Mouse (Mus musculus): ENCODE results near the gene Sept8. TPM values are rescaled to one million over a fixed set of nuclear protein-coding genes. Genes with fewer than 3 reads are reported as not detected.

Gene Sept8
- total RNA-seq (2021) = 100 to 1,000 TPM; 111 to 124 TPM

DNA sequence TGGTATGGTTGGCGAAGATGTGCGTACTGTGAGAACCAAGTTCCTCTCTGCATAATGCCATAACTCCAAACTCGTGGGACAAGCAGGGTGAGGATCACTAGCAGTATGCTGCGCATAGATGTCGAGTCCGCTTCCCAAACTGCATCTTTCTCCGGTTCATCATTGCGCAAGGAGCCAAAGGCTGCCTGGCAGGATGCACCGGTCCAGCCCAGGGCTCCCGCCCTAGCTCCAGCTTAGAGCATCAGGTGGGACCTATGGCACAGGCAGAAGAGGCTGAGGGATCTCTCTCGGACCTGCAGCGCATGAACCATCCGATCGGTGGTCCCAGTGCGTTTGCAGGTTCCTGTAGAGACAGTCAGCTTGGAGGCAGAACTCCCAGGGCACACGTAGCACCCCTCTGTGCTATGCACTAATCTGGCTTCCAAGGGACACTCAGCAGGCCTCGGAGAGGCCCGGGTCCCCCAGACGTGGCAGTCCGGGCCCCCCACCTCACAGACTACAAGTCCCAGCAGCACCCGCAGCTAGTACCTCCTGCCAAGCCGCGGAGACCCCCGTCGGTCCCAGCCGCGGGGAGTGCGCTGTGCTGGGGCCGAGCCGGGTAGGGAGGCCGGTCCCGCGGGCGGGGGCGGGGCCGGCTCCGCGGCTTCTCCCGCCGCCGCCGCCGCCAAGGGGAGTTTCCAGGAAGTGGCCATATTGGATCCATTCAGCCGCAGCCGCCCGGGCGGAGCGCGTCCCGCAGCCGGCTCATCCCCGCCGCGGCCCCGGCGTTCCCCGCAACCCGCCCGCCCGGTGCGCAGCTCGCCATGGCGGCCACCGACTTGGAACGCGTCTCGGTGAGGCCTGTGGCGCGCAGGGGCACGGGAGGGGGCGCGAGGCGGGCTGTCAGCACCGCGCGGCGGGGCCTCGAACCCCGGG is at the start of gene Sept8:
TSS of gene Sept8 (plus strand) at position 51 of the 915 bp plus-strand sequence.
- intact Hi-C loops (cut with DNase I) = loop anchor here (2.0 kb wide), 1 partner anchor 45 kb away; no protein-coding TSS in a partner anchor
- DNase-seq (ENCODE audit: extremely low spot score in 1 of 2, low spot score in 2 of 2) = peak; percentile 38 to 81

DNA sequence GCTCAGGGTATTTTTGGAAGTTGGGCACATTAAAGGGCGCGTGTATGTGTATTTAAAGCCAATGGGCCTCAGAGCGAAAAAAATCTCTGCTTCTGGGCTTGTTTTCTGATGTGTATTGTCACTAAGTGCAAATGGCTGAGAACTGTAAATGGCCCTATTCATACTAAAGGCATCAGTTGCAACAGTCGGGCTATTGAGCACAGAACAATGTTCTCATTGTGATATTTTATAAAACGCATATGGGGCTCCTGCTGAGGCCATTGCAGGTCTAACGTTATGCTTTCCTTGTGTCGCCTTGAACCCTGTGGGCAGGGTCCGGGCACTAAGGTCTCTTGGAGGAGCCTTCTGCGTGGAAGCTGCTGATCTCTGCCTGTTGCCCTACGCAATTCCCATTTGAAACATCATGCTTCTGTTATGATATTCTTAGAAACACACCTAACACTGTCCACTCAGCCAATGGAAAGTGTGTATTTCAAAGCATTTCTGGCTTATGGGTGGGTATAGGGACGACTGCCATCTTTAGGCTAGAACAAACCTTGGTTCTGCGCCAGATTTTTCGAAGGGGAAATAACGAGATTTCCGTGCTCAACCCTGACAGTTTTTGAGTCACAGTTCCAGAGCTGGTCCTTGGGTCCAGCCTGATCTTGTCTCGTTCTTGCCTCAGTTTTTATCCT is 49.6 kb upstream of the Sept8 start:
- intact Hi-C loops (cut with DNase I) = no loop called here
- peak in 1 of 2 experiments; percentile 72 for DNase-seq (ENCODE audit: extremely low spot score in 1 of 2, low spot score in 2 of 2)

DNA sequence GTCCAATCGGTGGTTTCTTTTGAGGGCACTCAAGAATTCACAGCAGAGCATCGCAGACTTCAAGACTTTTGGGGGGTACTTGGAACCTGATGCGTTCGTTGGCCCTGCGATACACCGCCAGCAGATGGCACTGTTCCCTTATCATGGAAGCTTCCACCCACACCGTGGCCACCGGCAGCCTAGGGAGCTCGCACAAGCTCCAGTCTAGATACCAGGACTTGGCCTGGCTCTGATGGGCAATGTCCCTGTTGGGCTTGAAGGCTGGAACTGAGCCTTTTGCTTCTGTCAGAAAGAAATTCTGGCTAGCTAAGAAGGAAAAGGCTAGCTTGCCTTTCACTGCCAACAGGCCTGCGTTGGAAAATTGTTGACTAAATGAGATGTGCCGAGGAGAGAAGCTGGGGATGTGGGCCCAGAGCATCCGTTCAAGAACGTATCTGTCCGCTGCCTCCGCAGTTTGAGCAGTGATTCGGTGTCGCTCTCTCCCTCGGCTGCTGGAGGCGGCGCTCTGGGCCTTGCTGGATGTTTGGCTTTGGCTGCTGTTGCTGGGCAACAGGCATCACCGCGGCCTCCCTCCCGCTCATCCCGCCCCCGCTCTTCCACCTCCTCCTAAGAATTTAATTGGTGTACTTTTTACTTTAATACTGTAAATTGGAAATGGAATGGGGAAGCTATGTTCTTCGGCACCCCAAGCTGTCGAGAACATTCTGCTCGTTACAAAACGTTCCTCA is 48.9 kb upstream of the Sept8 start, which contains the start of gene Gm9837:
TSS of gene Gm9837 (minus strand) at position 512 of the 728 bp plus-strand sequence.
- intact Hi-C loops (cut with DNase I) = loop anchor here (5.0 kb wide), 2 partner anchors 97 to 267 kb away; partner anchors contain the start of gene Kif3a
- DNase-seq (ENCODE audit: extremely low spot score in 1 of 2, low spot score in 2 of 2) = peak; percentile 91 to 93

DNA sequence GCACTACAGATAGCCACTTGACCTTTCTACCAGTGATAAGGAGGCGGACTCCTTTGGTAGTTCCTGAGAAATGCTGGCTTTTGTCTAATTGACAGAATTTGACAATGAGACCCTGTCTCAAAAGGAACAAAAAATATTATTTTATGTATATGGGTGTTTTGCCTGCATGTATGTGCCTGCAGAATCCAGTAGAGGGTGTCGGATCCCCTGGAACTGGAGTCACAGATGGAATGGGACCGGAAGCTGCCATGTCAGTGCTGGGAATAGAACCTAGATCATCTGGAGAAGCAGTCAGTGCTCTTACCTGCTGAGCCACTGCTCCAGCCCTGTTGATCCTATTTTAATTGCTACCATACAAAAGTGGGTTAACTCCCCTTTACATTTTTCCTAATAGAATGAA is 46.3 kb upstream of the Sept8 start:
- no peak for DNase-seq (ENCODE audit: extremely low spot score in 1 of 2, low spot score in 2 of 2)
- intact Hi-C loops (cut with DNase I) = loop anchor here (5.0 kb wide), 2 partner anchors 95 to 265 kb away; partner anchors contain the start of gene Kif3a

DNA sequence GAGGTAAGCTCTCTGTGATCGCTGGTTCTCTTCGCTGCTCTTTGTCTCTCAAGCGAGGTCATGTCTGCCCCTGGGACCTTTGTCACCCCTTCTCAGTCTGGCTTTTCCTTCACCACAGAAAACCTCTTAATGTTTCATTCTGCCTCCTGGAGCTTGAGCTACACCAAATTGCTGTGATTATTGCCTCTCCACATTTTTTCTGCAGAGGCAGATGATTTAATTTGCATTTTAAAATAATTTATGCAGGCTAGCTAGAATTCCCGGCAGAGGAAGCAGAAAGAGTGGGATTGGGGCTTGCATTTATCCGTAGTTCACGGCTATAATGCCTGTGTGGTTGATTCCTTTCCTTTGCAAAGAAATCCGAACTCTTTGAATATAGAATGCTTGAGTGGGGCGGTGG is 43.4 kb upstream of the Sept8 start:
- intact Hi-C loops (cut with DNase I) = loop anchor here (2.0 kb wide), 1 partner anchor 45 kb away; no protein-coding TSS in a partner anchor
- DNase-seq (ENCODE audit: extremely low spot score in 1 of 2, low spot score in 2 of 2) = peak in 1 of 2 experiments; percentile 35

DNA sequence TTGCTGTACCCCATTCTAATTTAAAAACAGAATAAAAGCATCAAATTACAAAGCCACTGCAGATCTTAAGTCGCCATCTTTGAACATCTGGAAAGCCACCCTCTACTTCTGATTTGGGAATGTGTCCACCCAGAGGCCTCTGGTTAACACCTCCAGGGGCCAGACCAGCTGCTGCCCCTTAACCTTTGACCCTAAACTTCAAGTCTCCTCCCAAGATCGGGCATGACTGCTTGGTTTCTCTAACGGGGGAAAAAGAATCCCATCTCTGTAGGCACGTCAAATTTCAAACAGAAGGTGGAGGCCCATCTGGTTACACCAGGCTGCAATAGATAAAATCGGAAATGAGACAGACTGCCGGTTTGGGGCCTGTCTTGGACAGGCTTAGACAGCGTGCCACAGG is 41.2 kb upstream of the Sept8 start:
- intact Hi-C loops (cut with DNase I) = no loop called here
- DNase-seq (ENCODE audit: extremely low spot score in 1 of 2, low spot score in 2 of 2) = no peak

DNA sequence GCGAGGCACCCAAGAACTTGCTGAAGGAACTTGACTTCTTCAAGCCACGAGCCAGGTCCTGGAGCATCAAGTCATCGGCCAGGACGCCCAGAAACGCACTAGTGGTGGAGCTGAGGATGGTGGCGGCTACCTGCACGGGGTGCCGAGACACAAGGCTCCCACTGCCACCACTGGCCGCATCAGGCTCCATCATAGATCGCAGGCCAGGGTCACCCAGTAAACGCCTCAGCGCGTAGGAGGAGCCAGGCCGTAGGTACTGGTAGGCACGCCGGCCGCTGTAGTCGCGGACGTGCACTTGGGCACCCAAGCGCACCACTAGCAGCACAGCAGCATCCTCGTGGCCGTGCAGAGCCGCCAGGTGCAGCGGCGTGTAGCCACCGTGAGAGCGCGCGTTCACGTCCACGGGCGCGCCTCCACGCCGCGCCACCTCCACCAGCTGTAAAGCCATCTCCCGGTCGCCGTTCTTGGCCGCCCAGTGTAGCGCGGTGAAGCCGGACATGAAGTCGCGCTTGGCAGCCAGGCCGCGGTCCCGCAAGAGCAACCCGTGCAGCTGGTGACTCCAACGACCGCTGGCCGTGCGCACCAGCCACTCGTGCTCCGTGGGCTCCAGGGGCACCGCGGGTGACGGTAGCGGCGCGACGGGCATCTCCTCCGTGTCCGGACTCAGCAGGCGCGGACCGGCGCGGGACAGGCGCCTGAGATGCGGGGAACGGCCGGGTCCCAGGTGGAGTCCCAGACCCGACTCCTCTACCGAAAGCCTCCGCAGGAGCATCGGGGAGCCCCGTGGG is 40.5 kb upstream of the Sept8 start:
- intact Hi-C loops (cut with DNase I) = no loop called here
- peak in 1 of 2 experiments; percentile 49 for DNase-seq (ENCODE audit: extremely low spot score in 1 of 2, low spot score in 2 of 2)

DNA sequence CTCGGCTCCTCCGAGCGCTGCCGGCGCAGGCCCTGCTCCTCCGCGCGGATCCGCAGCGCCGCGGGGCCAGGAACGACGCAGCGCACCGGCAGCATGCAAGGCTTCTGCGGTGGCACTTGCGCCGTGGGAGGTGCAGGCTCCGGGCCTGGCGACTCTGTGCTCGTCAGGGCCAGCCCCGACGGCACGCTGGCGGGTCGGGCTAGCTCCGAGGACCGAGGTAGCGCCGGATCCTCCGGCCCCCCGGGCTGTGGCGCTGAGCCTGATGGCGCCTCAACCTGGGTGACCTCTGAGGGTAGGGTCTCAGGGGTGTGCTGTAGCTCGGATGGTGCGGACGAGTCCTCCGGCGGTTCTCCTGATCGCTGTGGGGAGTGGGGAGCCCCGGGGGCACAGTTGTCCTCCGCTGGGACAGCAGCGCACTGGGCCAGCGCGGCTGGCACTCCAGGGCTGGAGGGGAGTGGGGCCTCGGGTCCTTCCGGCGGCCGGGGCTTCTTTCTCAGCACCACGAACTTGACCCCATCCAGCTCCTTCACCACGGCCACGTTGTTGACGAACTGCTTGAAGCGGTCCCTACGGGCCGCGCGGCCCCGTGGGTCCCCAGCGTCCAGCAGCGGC is 39.8 kb upstream of the Sept8 start:
- DNase-seq (ENCODE audit: extremely low spot score in 1 of 2, low spot score in 2 of 2) = peak in 1 of 2 experiments; percentile 62
- intact Hi-C loops (cut with DNase I) = no loop called here

DNA sequence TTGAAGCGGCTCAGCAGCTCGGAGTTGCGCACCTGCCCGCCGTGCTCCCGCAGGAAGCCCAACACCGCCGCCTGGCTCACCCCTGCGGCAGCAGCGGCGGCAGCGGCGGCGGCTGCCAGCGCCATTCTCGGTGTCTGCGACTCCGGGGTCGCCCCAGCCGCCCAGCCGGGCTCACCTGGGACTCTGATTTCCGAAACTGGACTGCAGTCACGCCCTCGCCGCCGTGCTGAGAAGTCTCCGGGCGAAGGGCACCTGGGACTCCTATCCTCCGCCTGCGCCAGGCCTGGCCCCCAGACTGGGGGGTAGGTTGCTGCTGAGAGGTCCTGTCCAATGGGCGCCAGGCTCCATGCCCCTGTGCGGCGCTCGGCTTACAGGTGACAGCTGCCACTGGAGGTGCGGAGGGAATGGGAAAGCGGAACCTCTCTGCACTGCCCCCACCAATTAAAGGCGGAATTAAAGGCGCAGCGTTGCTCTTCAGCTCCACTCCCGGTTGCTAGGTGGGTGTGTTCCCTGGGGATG is 39.2 kb upstream of the Sept8 start, which contains the start of the genes Gm9945 and Sowaha:
TSS of gene Gm9945 (plus strand) at position 384 of the 519 bp plus-strand sequence.
TSS of gene Sowaha (minus strand) at position 492 of the 519 bp plus-strand sequence.
- intact Hi-C loops (cut with DNase I) = no loop called here
- peak; percentile 60 to 61 for DNase-seq (ENCODE audit: extremely low spot score in 1 of 2, low spot score in 2 of 2)

DNA sequence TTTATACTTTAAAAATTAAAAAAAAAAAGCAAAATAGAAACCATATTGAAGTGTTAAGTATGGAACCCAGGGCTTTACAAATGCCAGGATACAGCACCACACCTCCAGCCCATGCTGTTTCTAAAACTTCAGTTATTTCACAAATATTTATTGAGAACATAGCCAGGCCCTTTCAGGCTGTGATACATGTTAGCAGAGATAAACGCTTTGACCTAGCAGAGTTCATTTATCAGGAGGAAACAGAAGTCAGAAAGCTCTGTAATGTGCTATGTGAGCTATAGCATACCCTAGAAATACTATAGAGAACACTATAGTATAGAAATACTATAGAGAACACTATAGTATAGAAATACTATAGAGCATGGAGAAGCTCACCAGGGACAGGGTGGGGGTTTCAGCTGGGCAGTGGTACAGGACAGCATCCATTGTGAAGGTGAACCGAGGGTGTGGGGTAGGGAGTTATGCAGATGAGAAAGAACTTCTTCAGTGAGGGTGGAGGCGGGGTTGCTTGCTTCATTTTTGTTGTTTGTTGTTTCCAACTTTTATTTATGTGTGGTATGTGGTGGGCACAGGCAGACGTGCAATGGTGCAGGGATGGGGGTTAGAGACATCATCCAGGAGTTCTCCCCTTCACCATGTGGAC is 37.8 kb upstream of the Sept8 start:
- intact Hi-C loops (cut with DNase I) = no loop called here
- DNase-seq (ENCODE audit: extremely low spot score in 1 of 2, low spot score in 2 of 2) = no peak

DNA sequence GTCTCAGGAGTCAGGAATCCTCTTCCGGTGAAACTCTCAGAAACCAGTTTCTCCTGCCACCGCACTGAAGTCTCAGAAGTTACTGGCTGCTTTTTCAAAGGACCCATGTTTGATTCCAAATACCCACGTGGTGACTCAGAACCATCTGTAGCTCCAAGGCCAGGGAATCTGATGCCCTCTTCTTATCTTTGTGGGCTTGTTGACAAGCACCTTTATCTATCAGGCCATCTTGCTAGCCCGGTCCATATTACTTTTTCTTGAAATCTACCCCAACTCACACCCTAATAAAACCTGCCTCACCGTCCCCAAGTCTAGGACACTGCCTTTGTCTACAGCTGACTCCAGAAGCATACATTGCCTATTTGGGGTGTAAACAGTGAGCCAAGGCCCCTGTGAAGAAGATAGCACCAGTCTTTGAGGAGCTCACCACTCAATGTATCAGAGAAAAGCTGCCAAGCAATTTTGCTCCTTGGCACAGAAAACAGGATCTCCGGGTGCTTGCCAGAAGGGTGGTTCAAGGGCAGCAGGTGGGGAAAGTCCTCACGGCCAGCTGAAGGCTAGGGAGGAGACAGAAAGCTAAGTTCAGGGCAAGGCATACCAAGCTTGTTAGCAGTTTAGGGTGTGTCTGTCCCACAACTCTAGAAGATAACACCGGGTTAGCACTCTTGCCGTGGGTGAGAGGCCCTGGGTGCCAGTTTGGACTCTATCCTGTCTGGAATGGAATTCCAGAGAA is 35.7 kb upstream of the Sept8 start:
- intact Hi-C loops (cut with DNase I) = no loop called here

DNA sequence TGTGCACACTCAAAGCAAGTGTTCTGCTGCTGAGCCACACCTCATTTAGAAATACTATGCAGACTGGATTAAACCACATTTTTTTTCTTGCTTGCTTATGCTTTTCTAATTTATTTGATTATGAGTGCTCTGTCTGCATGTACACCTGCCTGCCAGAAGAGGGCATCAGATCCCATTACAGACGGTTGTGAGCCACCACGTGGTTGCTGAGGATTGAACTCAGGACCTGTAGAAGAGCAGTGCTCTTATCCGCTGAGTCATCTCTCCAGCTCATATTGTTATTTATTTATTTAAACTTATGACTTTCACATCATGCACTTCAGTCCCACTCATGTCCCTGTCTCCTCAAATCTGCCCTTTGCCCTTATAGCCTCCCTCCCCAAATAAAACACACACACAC is 33.3 kb upstream of the Sept8 start:
- intact Hi-C loops (cut with DNase I) = no loop called here

More for the DNA sequence above, 35.7 kb upstream of the Sept8 start:
- DNase-seq (ENCODE audit: extremely low spot score in 1 of 2, low spot score in 2 of 2) = no peak

DNA sequence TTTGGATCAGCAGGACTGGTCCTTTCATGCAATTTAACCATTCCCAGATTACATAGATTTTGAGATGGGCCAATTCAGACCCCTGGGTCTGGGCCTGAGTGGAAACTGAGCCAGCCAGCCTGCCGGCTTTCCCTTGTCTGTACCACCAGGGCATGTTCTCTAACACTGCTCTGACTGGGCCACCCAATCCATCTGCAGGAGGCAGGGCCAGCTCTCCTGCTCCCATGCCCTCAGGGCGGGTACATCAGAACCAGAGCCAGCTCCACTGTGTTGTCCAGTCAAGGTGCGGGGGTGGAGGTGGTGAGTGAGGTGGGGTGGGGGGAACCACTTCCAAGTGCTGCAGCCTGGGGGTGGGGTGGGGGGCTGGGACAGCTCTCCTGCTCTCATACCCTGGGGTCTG is 32.7 kb upstream of the Sept8 start:
- DNase-seq (ENCODE audit: extremely low spot score in 1 of 2, low spot score in 2 of 2) = no peak
- intact Hi-C loops (cut with DNase I) = no loop called here

More for the DNA sequence above, 33.3 kb upstream of the Sept8 start:
- DNase-seq (ENCODE audit: extremely low spot score in 1 of 2, low spot score in 2 of 2) = no peak

DNA sequence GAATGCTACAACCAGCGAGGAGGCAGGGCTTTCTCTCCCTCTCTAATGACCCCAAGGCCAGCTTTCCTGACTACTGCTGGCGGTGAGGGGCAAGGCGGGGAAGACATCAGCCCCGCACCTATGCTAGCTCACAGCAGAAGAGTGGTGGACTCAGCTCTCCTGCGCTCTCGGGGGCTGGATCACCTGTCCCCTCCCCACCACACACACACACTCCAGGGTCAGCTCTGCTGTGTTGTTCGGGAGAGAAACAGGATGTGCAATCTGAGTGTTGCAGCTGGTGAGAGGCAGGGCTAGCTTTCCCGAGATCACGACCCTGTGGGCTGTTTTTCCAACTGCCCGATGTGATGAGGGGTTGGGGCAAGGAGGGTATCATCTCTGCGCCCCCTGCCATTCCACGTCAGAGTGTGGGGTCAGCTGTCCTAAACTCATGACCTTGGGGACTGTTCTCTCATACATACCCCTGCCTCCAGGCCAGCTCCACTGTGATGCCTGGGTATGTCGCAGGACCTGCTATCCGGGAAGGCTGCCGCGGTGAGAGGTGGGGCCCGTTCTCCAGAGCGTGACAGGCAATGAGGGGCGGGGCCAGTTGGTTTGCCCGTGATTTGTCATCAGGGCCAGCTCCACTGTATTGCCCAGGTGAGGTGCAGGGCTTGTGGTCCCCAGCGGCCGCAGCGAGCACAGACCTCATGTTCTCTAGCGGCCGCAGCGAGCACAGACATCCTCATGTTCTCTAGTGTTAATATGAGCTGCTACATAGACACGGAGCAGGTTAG is 32.0 kb upstream of the Sept8 start:
- no peak for DNase-seq (ENCODE audit: extremely low spot score in 1 of 2, low spot score in 2 of 2)
- intact Hi-C loops (cut with DNase I) = no loop called here

DNA sequence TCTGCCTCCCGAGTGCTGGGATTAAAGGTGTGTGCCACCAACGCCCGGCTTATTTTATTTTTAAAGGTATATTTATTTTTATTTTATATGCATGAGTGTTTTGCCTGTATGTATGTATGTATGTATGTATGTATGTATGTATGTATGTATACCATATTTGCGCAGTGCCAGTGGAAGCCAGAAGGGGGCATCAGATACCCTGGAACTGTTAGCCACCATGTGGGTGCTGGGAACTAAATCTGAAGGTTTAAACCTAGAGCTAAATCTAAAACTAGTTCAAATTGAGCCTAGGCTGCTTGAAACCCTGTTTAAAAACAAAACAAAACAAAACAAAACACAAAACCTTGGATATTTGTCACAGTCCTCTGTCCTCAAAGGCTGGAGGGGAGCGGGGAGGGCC is 30.1 kb upstream of the Sept8 start:
- no peak for DNase-seq (ENCODE audit: extremely low spot score in 1 of 2, low spot score in 2 of 2)
- intact Hi-C loops (cut with DNase I) = no loop called here

DNA sequence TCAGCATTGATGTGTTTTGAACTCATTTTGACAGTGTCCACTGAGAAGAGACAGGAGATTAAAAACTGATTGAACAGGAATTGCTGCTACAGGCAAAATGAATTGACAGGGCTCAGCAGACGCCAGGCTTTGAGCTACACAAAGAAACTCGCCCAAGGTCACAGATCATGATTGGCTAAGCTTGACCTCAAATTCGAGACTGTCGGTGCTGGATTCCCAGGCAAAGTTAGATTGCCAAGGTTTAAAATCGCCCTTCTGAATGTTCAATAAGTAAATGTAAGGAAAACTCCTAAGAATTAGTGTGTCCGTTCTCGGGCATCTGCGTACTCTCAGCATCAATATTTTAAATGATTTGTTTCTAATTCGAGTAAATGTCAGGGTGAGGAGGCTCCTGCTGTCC is 29.6 kb upstream of the Sept8 start:
- intact Hi-C loops (cut with DNase I) = no loop called here
- DNase-seq (ENCODE audit: extremely low spot score in 1 of 2, low spot score in 2 of 2) = no peak

Data from left cerebral cortex, postnatal 10 days (tissue).